Mouse (Mus musculus) c-Kit-positive CD71-positive TER-119-positive erythroid progenitor cells, embryonic 14.5 days (primary cell): ENCODE results near the gene Oscp1.

Source experiments
- DNase-seq: peaks from one replicate; pipeline ENCODE4 v3.0.0-alpha.2; 2013; ENCODE audit warnings: low spot score

The Oscp1 gene

GRCm38 (mm10) chr4:126058134-126058996 lies at the start of gene Oscp1:
Gene Oscp1, plus strand, starts transcription at chr4:126058565.
- peak; percentile 93 for DNase-seq

GRCm38 (mm10) chr4:126017676-126018332 lies 40.6 kb upstream of the Oscp1 start:
- no peak for DNase-seq

GRCm38 (mm10) chr4:126018966-126019538 lies 39.3 kb upstream of the Oscp1 start:
- DNase-seq, result no peak

GRCm38 (mm10) chr4:126024303-126024900 lies 34.0 kb upstream of the Oscp1 start, which contains the start of gene Csf3r:
Gene Csf3r, plus strand, starts transcription at chr4:126024550.
- no peak for DNase-seq

GRCm38 (mm10) chr4:126025801-126026200 lies 32.6 kb upstream of the Oscp1 start:
- no peak for DNase-seq

GRCm38 (mm10) chr4:126027980-126028379 lies 30.4 kb upstream of the Oscp1 start:
- DNase-seq, result no peak

GRCm38 (mm10) chr4:126029042-126029441 lies 29.3 kb upstream of the Oscp1 start:
- no peak for DNase-seq

- no peak for DNase-seq
These were observed 27.7 kb upstream of the Oscp1 start for GRCm38 (mm10) chr4:126030705-126031104.

- DNase-seq, result no peak
These were observed 23.0 kb upstream of the Oscp1 start for GRCm38 (mm10) chr4:126035413-126035812.

- DNase-seq, result peak; percentile 84
These were observed 11.3 kb upstream of the Oscp1 start, which contains the start of gene Mrps15 for GRCm38 (mm10) chr4:126046851-126047585. Gene Mrps15, plus strand, starts transcription at chr4:126046925.

- DNase-seq, result no peak
These were observed 6.7 kb upstream of the Oscp1 start for GRCm38 (mm10) chr4:126051617-126052016.

- DNase-seq, result peak; percentile 53
These were observed 895 bp upstream of the Oscp1 start for GRCm38 (mm10) chr4:126057207-126058133.

- DNase-seq, result no peak
These were observed 615 bp downstream of the Oscp1 start for GRCm38 (mm10) chr4:126058997-126059362.

- DNase-seq, result peak; percentile 33
These were observed 4.5 kb downstream of the Oscp1 start for GRCm38 (mm10) chr4:126062856-126063255.

GRCm38 (mm10) chr4:126065241-126065640 lies 6.9 kb downstream of the Oscp1 start:
- DNase-seq, result no peak

- no peak for DNase-seq
These were observed 9.2 kb downstream of the Oscp1 start for GRCm38 (mm10) chr4:126067401-126068077.

- no peak for DNase-seq
These were observed 10.5 kb downstream of the Oscp1 start for GRCm38 (mm10) chr4:126068842-126069241.

GRCm38 (mm10) chr4:126077833-126078232 lies 19.5 kb downstream of the Oscp1 start:
- no peak for DNase-seq

GRCm38 (mm10) chr4:126079266-126079665 lies 20.9 kb downstream of the Oscp1 start:
- no peak for DNase-seq

- DNase-seq, result no peak
These were observed 23.2 kb downstream of the Oscp1 start for GRCm38 (mm10) chr4:126081601-126082000.
